24 mouse cellular contexts compared by ENCODE assay signal in genomic region chr3:98410619-98411580, GRCm38 (mm10). TPM values are rescaled to one million over a fixed set of nuclear protein-coding genes. Genes with fewer than 3 reads are reported as not detected.
DNase-seq lines count a peak whose midpoint lies in the region; ATAC-seq and TF ChIP-seq lines count a peak whose summit lies in the region.
"Not testable (repeated sequence)": the region's sequence is repeated elsewhere in the genome, so short reads cannot be mapped to it uniquely, and the experiment has no call there.
"Had no signal": no experiment of that assay in that cellular context is flagged by ENCODE, and none has a peak within 500 bp of the region (broad histone marks: within the 10 kb centered on the region; RNA-seq: fewer than 3 reads in every experiment).

No protein-coding gene starts in this region.

- TF ChIP-seq CTCF in heart, postnatal 0 days (IDR thresholded peaks at IDR 0.05; ENCODE audit: low read depth); lung, postnatal 0 days (IDR thresholded peaks at IDR 0.05): not testable (repeated sequence)

- DNase-seq in 3134 (ENCODE audit: extremely low read depth, insufficient read length, low spot score), result peak; percentile 25
- peak; percentile 44 to 54 for DNase-seq in heart, adult 9 months (ENCODE audit: low spot score in 2 of 2)
- DNase-seq in heart, postnatal 0 days (ENCODE audit: low spot score); lung, postnatal 0 days (ENCODE audit: low spot score); midbrain, embryonic 14.5 days: not testable (repeated sequence)

- not testable (repeated sequence) for H3K36me3 ChIP-seq in heart, postnatal 0 days (replicated peaks; ENCODE audit: control insufficient read depth, insufficient read depth, low read length); intestine, embryonic 15.5 days; limb, embryonic 13.5 days; lung, postnatal 0 days (ENCODE audit: insufficient read depth, low read length); midbrain, embryonic 14.5 days (ENCODE audit: control insufficient read depth, insufficient read depth, low read length)

- not testable (repeated sequence) for H3K4me3 ChIP-seq in heart, postnatal 0 days (ENCODE audit: low read depth, low read length); intestine, embryonic 15.5 days (replicated peaks); limb, embryonic 13.5 days; lung, postnatal 0 days (ENCODE audit: low read depth, low read length); midbrain, embryonic 14.5 days (replicated peaks; ENCODE audit: low read depth, low read length)

- H3K4me1 ChIP-seq in heart, postnatal 0 days (ENCODE audit: control insufficient read depth, insufficient read depth), result peaks cover 64% of the 10 kb centered on the region
- H3K4me1 ChIP-seq in intestine, embryonic 15.5 days (replicated peaks); limb, embryonic 13.5 days; lung, postnatal 0 days (ENCODE audit: insufficient read depth, low read depth, low read length); midbrain, embryonic 14.5 days (ENCODE audit: control insufficient read depth, insufficient read depth, low read length): not testable (repeated sequence)

- WGBS in heart, postnatal 0 days, result 35% methylated on average over 14 of the region's 27 CpGs
- 88% methylated on average over 16 of the region's 27 CpGs for WGBS in intestine, embryonic 15.5 days
- WGBS in limb, embryonic 13.5 days, result 92% methylated on average over 17 of the region's 27 CpGs
- WGBS in lung, postnatal 0 days, result 69% methylated on average over 14 of the region's 27 CpGs
- WGBS in midbrain, embryonic 14.5 days, result 90% methylated on average over 15 of the region's 27 CpGs

- H3K9ac ChIP-seq in heart, postnatal 0 days (replicated peaks; ENCODE audit: low read depth, low read length); intestine, embryonic 15.5 days; limb, embryonic 13.5 days; lung, postnatal 0 days (replicated peaks; ENCODE audit: low read depth); midbrain, embryonic 14.5 days (replicated peaks; ENCODE audit: low read length): not testable (repeated sequence)

- peak; percentile 77 for ATAC-seq in common myeloid progenitor, adult 5-6 weeks (replicated peaks; ENCODE audit: low read depth, poor library complexity, severe bottlenecking)
- peak; percentile 92 for ATAC-seq in heart, postnatal 0 days (ENCODE audit: insufficient read depth, low read depth)
- peak; percentile 61 for ATAC-seq in intestine, embryonic 15.5 days
- peak; percentile 67 for ATAC-seq in limb, embryonic 13.5 days (ENCODE audit: low FRiP score, low read depth)
- peak; percentile 91 for ATAC-seq in lung, postnatal 0 days
- ATAC-seq in midbrain, embryonic 14.5 days (ENCODE audit: low FRiP score, low TSS enrichment), result peak; percentile 34; the same call in 1 of the 2 replicates

- not testable (repeated sequence) for H3K9me3 ChIP-seq in heart, postnatal 0 days (replicated peaks; ENCODE audit: control insufficient read depth, low read length); intestine, embryonic 15.5 days; limb, embryonic 13.5 days; lung, postnatal 0 days (ENCODE audit: low read length); midbrain, embryonic 14.5 days (ENCODE audit: control insufficient read depth, low read length)

- not testable (repeated sequence) for TF ChIP-seq EP300 in heart, postnatal 0 days (IDR thresholded peaks at IDR 0.05; ENCODE audit: low read depth); lung, postnatal 0 days (IDR thresholded peaks at IDR 0.05)

- not testable (repeated sequence) for H3K4me2 ChIP-seq in heart, postnatal 0 days (ENCODE audit: low read depth, low read length); intestine, embryonic 15.5 days (replicated peaks); limb, embryonic 13.5 days (replicated peaks); lung, postnatal 0 days (replicated peaks; ENCODE audit: low read depth, low read length); midbrain, embryonic 14.5 days (ENCODE audit: low read length)

- H3K27me3 ChIP-seq in heart, postnatal 0 days (ENCODE audit: control insufficient read depth, insufficient read depth, low read length); intestine, embryonic 15.5 days (replicated peaks); limb, embryonic 13.5 days; lung, postnatal 0 days (replicated peaks; ENCODE audit: insufficient read depth, low read length); midbrain, embryonic 14.5 days (ENCODE audit: control insufficient read depth, insufficient read depth, low read length): not testable (repeated sequence)

- peak overlapping the region; percentile 88 for H3K27ac ChIP-seq in heart, postnatal 0 days (ENCODE audit: low read depth)
- H3K27ac ChIP-seq in intestine, embryonic 15.5 days; limb, embryonic 13.5 days; lung, postnatal 0 days (ENCODE audit: low read length); midbrain, embryonic 14.5 days (replicated peaks; ENCODE audit: low read depth, low read length): not testable (repeated sequence)

RNA-seq across cellular contexts. Expression of gene Zfp697, which starts 28.6 kb away (rescaled TPM):
- 0.59 and 1.2 TPM in 2 replicates for total RNA-seq in common myeloid progenitor, adult 5-6 weeks (2017)
- total RNA-seq in heart, postnatal 0 days (2014; rRNA removed; ENCODE audit: low replicate concordance), result 10.4 and 20.8 TPM in 2 replicates
- 9.4 and 9.6 TPM in 2 replicates for polyA plus RNA-seq in heart, postnatal 0 days (2015; fragmentation: Nextera tagmentation; extraction: Ambion mirVana)
- 7.1 and 7.2 TPM in 2 replicates for polyA plus RNA-seq in intestine, embryonic 15.5 days (2015; fragmentation: Nextera tagmentation; extraction: Ambion mirVana)
- 8.5 and 9.0 TPM in 2 replicates for polyA plus RNA-seq in limb, embryonic 13.5 days (2015; fragmentation: Nextera tagmentation; extraction: Ambion mirVana)
- polyA plus RNA-seq in lung, postnatal 0 days (2015; fragmentation: Nextera tagmentation; extraction: Ambion mirVana), result 9.2 and 10.6 TPM in 2 replicates
- 21.3 and 25.5 TPM in 2 replicates for polyA plus RNA-seq in midbrain, embryonic 14.5 days (2014; fragmentation: Nextera tagmentation; extraction: Ambion mirVana)
- polyA plus RNA-seq: CD4-positive, CD25-positive, alpha-beta regulatory T cell, adult 4 months; G1E had no signal

RNA-seq across cellular contexts. Expression of gene Gm4450, which starts 46.0 kb away (rescaled TPM):
- not detected in 2 replicates for total RNA-seq in common myeloid progenitor, adult 5-6 weeks (2017)
- total RNA-seq in heart, postnatal 0 days (2014; rRNA removed; ENCODE audit: low replicate concordance), result not detected in 2 replicates
- not detected in 2 replicates for polyA plus RNA-seq in heart, postnatal 0 days (2015; fragmentation: Nextera tagmentation; extraction: Ambion mirVana)
- polyA plus RNA-seq in intestine, embryonic 15.5 days (2015; fragmentation: Nextera tagmentation; extraction: Ambion mirVana), result not detected in 2 replicates
- polyA plus RNA-seq in limb, embryonic 13.5 days (2015; fragmentation: Nextera tagmentation; extraction: Ambion mirVana), result not detected in 2 replicates
- not detected in 2 replicates for polyA plus RNA-seq in lung, postnatal 0 days (2015; fragmentation: Nextera tagmentation; extraction: Ambion mirVana)
- polyA plus RNA-seq in midbrain, embryonic 14.5 days (2014; fragmentation: Nextera tagmentation; extraction: Ambion mirVana), result not detected in 2 replicates
- total RNA-seq: G1E; gastrocnemius, adult 2 months; layer of hippocampus, adult 2 months; layer of hippocampus, postnatal 36 days; left cerebral cortex, postnatal 14 days had no signal
- polyA plus RNA-seq: CD4-positive, CD25-positive, alpha-beta regulatory T cell, adult 4 months; cerebellum, adult 2 months; forebrain, embryonic 12.5 days; G1E; gonadal fat pad, adult 2 months; hindbrain, embryonic 10.5 days; intestine, embryonic 14.5 days; liver, embryonic 16.5 days; midbrain, embryonic 16.5 days; neural tube, embryonic 15.5 days; thymus, postnatal 0 days; urinary bladder, adult 2 months had no signal

Comparison
In these comparisons a context has a peak if more than half of its experiments do, and no peak if none do; other contexts are left out.
1. ATAC-seq: peak in every context shown above with its lines; median percentile 92 in heart, postnatal 0 days; 91 in lung, postnatal 0 days; 77 in common myeloid progenitor, adult 5-6 weeks; 67 in limb, embryonic 13.5 days; 61 in intestine, embryonic 15.5 days; 34 in midbrain, embryonic 14.5 days.